Mouse (Mus musculus) midbrain, embryonic 12.5 days (tissue): Measurements from ENCODE around the gene Fam50b. TPM values are rescaled to one million over a fixed set of nuclear protein-coding genes. Genes with fewer than 3 reads are reported as not detected.

Experiments
- ATAC-seq: fragments of 200-750 bp; cut with Nextera tagmentation; 2 replicates; pipeline ENCODE4 v1.8.0; 2017; ENCODE audit warnings: low read depth, moderate TSS enrichment, moderate library complexity; ENCODE audit not compliant: low FRiP score
- H3K27ac ChIP-seq: fragments of 300-500 bp; sonication (generic); replicated peaks from 2 replicates; pipeline ENCODE4 v1.5.1; 2016; ENCODE audit warnings: mild to moderate bottlenecking
- H3K27me3 ChIP-seq: fragments of 300-500 bp; sonication (generic); 2 replicates; pipeline ENCODE4 v1.6.1; 2016; ENCODE audit warnings: mild to moderate bottlenecking
- H3K36me3 ChIP-seq: fragments of 300-500 bp; sonication (generic); 2 replicates; pipeline ENCODE4 v1.6.1; 2016
- H3K4me1 ChIP-seq: fragments of 300-500 bp; sonication (generic); 2 replicates; pipeline ENCODE4 v1.6.1; 2016
- H3K4me2 ChIP-seq: fragments of 300-500 bp; sonication (generic); replicated peaks from 2 replicates; pipeline ENCODE4 v1.6.1; 2016; ENCODE audit warnings: mild to moderate bottlenecking, moderate library complexity
- H3K4me3 ChIP-seq: fragments of 300-500 bp; sonication (generic); 2 replicates; pipeline ENCODE4 v1.5.1; 2016; ENCODE audit warnings: mild to moderate bottlenecking
- H3K9ac ChIP-seq: fragments of 300-500 bp; sonication (generic); replicated peaks from 2 replicates; pipeline ENCODE4 v1.6.1; 2016; ENCODE audit warnings: mild to moderate bottlenecking, moderate library complexity
- H3K9me3 ChIP-seq: fragments of 300-500 bp; sonication (generic); 2 replicates; pipeline ENCODE4 v1.6.1; 2016; ENCODE audit warnings: mild to moderate bottlenecking
- WGBS: fragments of 180-500 bp; shearing (Covaris S2); methylation state at CpG from one replicate; pipeline ENCODE4 v1.1.7; 2016; 5-methylcytosine and 5-hydroxymethylcytosine counted together
- polyA plus RNA-seq: library from polyadenylated mRNA; unstranded; fragments of >200 nt; fragmentation: Nextera tagmentation; extraction: Ambion mirVana; gene quantifications from 2 replicates; pipeline ENCODE4 v1.2.1, GENCODE M21; 2016

The Fam50b gene
- polyA plus RNA-seq, 1 experiment from 2014 or later, result not detected

- Histone ChIP-seq H3K9ac (no peak overlapping the region), H3K27ac (no peak overlapping the region), H3K4me2 (no peak overlapping the region), H3K36me3 (no peaks in the 10 kb centered on the region), H3K4me3 (no peak overlapping the region), H3K4me1 (no peaks in the 10 kb centered on the region; the same call in 1 of the 2 replicates), H3K27me3 (no peaks in the 10 kb centered on the region), H3K9me3 (no peaks in the 10 kb centered on the region)
- no peak for ATAC-seq
- WGBS, result 71% methylated on average over 3 of the region's 3 CpGs
Observed at GRCm38 (mm10) chr13:34776767-34777166, 42.1 kb downstream of the Fam50b start.

- WGBS, result 68% methylated on average over 7 of the region's 7 CpGs
- no peak for ATAC-seq
- H3K27ac ChIP-seq, result no peak overlapping the region
- H3K27me3 ChIP-seq, result no peaks in the 10 kb centered on the region
- H3K4me1 ChIP-seq, result no peaks in the 10 kb centered on the region; the same call in 1 of the 2 replicates
- H3K9ac ChIP-seq, result no peak overlapping the region
- H3K9me3 ChIP-seq, result no peaks in the 10 kb centered on the region
- H3K4me3 ChIP-seq, result no peak overlapping the region
- no peaks in the 10 kb centered on the region for H3K36me3 ChIP-seq
- no peak overlapping the region for H3K4me2 ChIP-seq
Observed at GRCm38 (mm10) chr13:34780856-34781610, 46.4 kb downstream of the Fam50b start.

DNA sequence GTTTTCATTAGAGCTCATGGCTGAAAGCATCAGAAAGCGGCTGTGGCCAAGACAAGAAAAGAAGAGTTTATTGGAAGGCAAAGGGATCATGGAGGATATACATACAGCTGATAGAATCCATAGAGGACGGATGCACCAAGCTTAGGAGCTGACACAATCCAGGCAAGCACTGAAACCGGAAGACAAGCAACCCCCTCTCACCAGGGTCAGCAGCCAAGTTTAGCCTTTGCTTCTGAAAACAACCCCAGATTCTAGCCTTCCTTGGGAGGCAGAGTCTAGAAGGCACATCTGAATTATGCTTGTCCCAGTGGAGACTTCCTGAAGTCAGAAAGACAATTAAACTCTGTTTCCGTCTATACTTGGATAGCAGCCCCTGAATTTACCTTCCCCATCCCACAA lies 47.0 kb downstream of the Fam50b start:
- no peak for ATAC-seq
- H3K27ac ChIP-seq, result no peak overlapping the region
- H3K4me3 ChIP-seq, result no peak overlapping the region
- H3K4me2 ChIP-seq, result no peak overlapping the region
- H3K27me3 ChIP-seq, result no peaks in the 10 kb centered on the region
- H3K36me3 ChIP-seq, result no peaks in the 10 kb centered on the region
- no peak overlapping the region for H3K9ac ChIP-seq
- no peaks in the 10 kb centered on the region; the same call in 1 of the 2 replicates for H3K4me1 ChIP-seq
- WGBS, result 61% methylated on average over 4 of the region's 4 CpGs
- H3K9me3 ChIP-seq, result no peaks in the 10 kb centered on the region

DNA sequence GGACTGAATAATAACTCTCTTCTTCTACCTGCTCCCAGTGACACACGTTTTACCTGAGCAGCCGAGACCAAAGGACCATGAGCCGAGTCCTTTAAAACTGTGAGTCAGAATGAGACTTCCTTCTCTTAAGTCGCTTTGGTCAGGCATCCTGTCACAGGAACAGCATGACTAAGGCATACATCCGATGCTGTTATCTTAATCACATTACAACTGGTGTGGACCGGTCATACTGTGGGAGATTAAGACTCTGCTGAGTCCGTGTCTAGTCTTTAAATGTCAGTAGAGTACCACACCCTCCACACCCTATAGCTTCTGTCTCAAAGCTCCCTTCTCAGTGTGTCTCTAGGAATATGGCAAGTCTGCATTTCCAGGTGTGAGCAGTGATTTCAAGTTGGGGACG lies 50.2 kb downstream of the Fam50b start:
- Histone ChIP-seq H3K9ac (no peak overlapping the region), H3K27me3 (no peaks in the 10 kb centered on the region), H3K9me3 (no peaks in the 10 kb centered on the region), H3K36me3 (no peaks in the 10 kb centered on the region), H3K4me3 (no peak overlapping the region), H3K4me2 (no peak overlapping the region), H3K4me1 (no peaks in the 10 kb centered on the region), H3K27ac (no peak overlapping the region)
- ATAC-seq, result no peak
- 88% methylated on average over 8 of the region's 8 CpGs for WGBS

DNA sequence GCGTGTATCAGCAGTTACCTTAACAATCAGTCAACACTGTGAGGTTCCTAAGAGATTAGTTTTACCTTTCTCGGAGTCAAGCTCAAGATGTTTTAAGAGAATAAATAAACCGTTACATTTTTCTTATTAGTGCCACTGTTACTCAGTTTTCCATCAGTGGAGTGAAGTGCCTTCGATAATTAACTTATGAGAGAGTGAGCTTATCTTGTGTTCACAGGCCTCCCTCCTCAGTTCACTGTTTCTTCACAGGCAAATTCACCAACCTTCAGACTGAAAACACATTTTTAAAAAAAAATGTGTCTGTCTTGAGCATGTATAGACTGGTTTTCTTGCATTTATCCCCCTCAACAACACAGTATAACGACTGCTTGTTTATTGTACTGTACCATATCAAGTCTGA lies 52.0 kb downstream of the Fam50b start:
- Histone ChIP-seq H3K9me3 (no peaks in the 10 kb centered on the region), H3K27me3 (no peaks in the 10 kb centered on the region), H3K27ac (no peak overlapping the region), H3K9ac (no peak overlapping the region), H3K4me2 (no peak overlapping the region), H3K4me1 (no peaks in the 10 kb centered on the region), H3K4me3 (no peak overlapping the region), H3K36me3 (no peaks in the 10 kb centered on the region)
- no peak for ATAC-seq
- WGBS, result 93% methylated on average over 5 of the region's 5 CpGs

DNA sequence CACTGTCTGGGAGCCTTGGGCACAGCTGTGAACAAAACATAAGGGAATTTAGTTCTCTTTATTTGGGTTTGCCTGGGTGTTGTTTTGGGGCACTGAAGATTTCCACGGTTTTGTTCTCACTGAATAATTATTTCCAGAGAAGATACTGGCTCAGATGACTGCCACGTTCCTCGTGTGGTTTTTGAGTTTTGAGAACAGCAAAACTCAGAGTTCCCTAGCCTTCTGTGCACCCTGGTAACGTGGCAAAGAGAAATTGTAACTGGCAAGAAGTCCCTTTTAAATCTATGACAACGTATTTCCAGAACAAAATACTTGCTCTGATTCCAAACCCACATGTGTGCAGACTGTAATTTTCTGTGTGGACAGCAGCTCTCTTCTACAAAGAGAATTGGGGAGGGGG lies 52.9 kb downstream of the Fam50b start:
- no peak overlapping the region for H3K9ac ChIP-seq
- ATAC-seq, result no peak
- no peaks in the 10 kb centered on the region for H3K9me3 ChIP-seq
- 50% methylated on average over 5 of the region's 5 CpGs for WGBS
- no peaks in the 10 kb centered on the region for H3K4me1 ChIP-seq
- no peak overlapping the region for H3K4me2 ChIP-seq
- no peaks in the 10 kb centered on the region for H3K36me3 ChIP-seq
- H3K4me3 ChIP-seq, result no peak overlapping the region
- no peaks in the 10 kb centered on the region for H3K27me3 ChIP-seq
- H3K27ac ChIP-seq, result no peak overlapping the region

DNA sequence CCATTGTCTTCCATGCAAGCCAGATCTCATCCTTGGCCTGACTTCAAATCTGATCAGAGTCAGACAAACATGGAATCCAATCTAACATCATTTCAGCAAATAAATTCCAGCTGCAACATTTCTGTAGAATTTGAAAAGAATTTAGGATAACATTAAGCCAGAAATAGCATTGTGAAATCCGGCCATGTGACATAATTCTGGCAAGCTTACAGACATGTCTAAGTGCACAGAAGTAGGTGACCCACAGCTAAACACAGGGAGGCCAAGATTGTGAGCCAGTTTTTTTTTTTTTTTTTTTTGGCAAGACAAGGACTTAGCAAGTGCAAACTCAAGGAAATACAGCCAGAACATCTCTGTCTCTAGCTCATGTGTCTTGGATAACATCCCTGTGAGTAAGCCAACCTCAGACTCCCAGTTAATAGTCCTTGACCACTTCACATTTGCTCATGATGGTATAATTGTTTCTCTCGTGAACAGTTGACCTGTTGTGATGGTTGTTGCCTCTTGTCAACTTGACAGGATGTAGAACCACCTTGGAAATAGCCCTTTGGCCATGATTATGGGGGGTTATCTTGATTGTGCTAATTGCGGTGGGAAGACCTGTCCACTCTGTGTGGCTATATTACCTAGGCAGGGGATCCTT lies 54.6 kb downstream of the Fam50b start:
- Histone ChIP-seq H3K4me2 (no peak overlapping the region), H3K4me3 (no peak overlapping the region), H3K9me3 (no peaks in the 10 kb centered on the region), H3K9ac (no peak overlapping the region), H3K4me1 (no peaks in the 10 kb centered on the region), H3K27me3 (no peaks in the 10 kb centered on the region), H3K27ac (no peak overlapping the region), H3K36me3 (no peaks in the 10 kb centered on the region)
- no peak for ATAC-seq
- WGBS, result 91% methylated on average over 3 of the region's 3 CpGs

DNA sequence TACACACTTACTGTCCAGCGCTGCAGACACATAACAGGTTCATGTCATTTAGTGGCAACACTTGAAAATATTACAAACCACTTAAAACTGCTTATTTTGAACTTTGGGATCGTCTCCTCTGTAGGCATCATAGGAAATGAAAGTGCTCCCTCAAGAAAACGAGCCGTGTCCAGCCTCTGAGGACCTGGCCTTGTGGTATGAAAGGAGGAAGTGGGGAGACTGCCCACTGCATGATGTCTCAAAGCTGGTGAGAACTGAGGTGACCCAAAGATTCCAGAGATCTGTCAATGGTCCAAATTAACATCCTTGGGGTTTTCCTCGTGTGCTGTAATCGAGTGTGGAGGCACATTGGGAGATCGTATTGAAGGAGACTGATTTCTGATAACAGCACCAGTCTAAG lies 58.4 kb downstream of the Fam50b start:
- ATAC-seq, result no peak
- Histone ChIP-seq H3K4me3 (no peak overlapping the region), H3K4me2 (no peak overlapping the region), H3K27ac (no peak overlapping the region), H3K4me1 (no peaks in the 10 kb centered on the region), H3K9me3 (no peaks in the 10 kb centered on the region), H3K9ac (no peak overlapping the region), H3K36me3 (no peaks in the 10 kb centered on the region), H3K27me3 (no peaks in the 10 kb centered on the region)
- WGBS, result 82% methylated on average over 7 of the region's 7 CpGs

GRCm38 (mm10) chr13:34793816-34794215 lies 59.2 kb downstream of the Fam50b start:
- H3K27me3 ChIP-seq, result no peaks in the 10 kb centered on the region
- no peak overlapping the region for H3K27ac ChIP-seq
- no peak for ATAC-seq
- no peaks in the 10 kb centered on the region for H3K36me3 ChIP-seq
- 50% methylated on average over 2 of the region's 2 CpGs for WGBS
- H3K4me3 ChIP-seq, result no peak overlapping the region
- no peak overlapping the region for H3K9ac ChIP-seq
- H3K4me1 ChIP-seq, result no peaks in the 10 kb centered on the region
- H3K9me3 ChIP-seq, result no peaks in the 10 kb centered on the region
- H3K4me2 ChIP-seq, result no peak overlapping the region

- no peak for ATAC-seq
- H3K36me3 ChIP-seq, result no peaks in the 10 kb centered on the region
- no peaks in the 10 kb centered on the region for H3K27me3 ChIP-seq
- no peak overlapping the region for H3K9ac ChIP-seq
- no peaks in the 10 kb centered on the region for H3K9me3 ChIP-seq
- 85% methylated on average over 2 of the region's 2 CpGs for WGBS
- H3K4me3 ChIP-seq, result no peak overlapping the region
- no peak overlapping the region for H3K4me2 ChIP-seq
- H3K4me1 ChIP-seq, result no peaks in the 10 kb centered on the region
- no peak overlapping the region for H3K27ac ChIP-seq
Observed at GRCm38 (mm10) chr13:34794426-34794825, 59.8 kb downstream of the Fam50b start.
